Mouse (Mus musculus) forebrain, embryonic 15.5 days (tissue): Measurements from ENCODE around the gene Bloc1s5. TPM values are rescaled to one million over a fixed set of nuclear protein-coding genes. Genes with fewer than 3 reads are reported as not detected.

Experiments
- ATAC-seq: fragments of 200-750 bp; cut with Nextera tagmentation; replicated peaks from 2 replicates; pipeline ENCODE4 v1.8.0; 2017; ENCODE audit warnings: mild to moderate bottlenecking, moderate TSS enrichment, moderate library complexity
- H3K27ac ChIP-seq: fragments of 300-500 bp; sonication (generic); replicated peaks from 2 replicates; pipeline ENCODE4 v1.5.1; 2015; ENCODE audit warnings: mild to moderate bottlenecking, inconsistent platforms
- H3K27me3 ChIP-seq: fragments of 300-500 bp; sonication (generic); 2 replicates; pipeline ENCODE4 v1.6.1; 2015; ENCODE audit warnings: inconsistent platforms
- H3K36me3 ChIP-seq: fragments of 300-500 bp; sonication (generic); 2 replicates; pipeline ENCODE4 v1.6.1; 2015; ENCODE audit warnings: mild to moderate bottlenecking, inconsistent platforms
- H3K4me1 ChIP-seq: fragments of 300-500 bp; sonication (generic); 2 replicates; pipeline ENCODE4 v1.6.1; 2015; ENCODE audit warnings: inconsistent platforms
- H3K4me2 ChIP-seq: fragments of 300-500 bp; sonication (generic); replicated peaks from 2 replicates; pipeline ENCODE4 v1.6.1; 2015; ENCODE audit warnings: mild to moderate bottlenecking, inconsistent platforms
- H3K4me3 ChIP-seq: fragments of 300-500 bp; sonication (generic); 2 replicates; pipeline ENCODE4 v1.5.1; 2015; ENCODE audit warnings: mild to moderate bottlenecking, inconsistent platforms
- H3K9ac ChIP-seq: fragments of 300-500 bp; sonication (generic); replicated peaks from 2 replicates; pipeline ENCODE4 v1.6.1; 2015; ENCODE audit warnings: mild to moderate bottlenecking, inconsistent platforms
- H3K9me3 ChIP-seq: fragments of 300-500 bp; sonication (generic); 2 replicates; pipeline ENCODE4 v1.6.1; 2016; ENCODE audit warnings: inconsistent platforms
- WGBS: fragments of 180-500 bp; shearing (Covaris S2); methylation state at CpG from one replicate; pipeline ENCODE4 v1.1.7; 2015; ENCODE audit warnings: mixed read lengths; 5-methylcytosine and 5-hydroxymethylcytosine counted together
- polyA plus RNA-seq: library from polyadenylated mRNA; unstranded; fragments of >200 nt; fragmentation: Nextera tagmentation; extraction: Ambion mirVana; gene quantifications from 2 replicates; pipeline ENCODE4 v1.2.1, GENCODE M21; 2015

Gene Bloc1s5
- polyA plus RNA-seq, 1 experiment from 2014 or later = 24.7 TPM

GRCm38 (mm10) chr13:38593114-38593513 lies 41.8 kb downstream of the Bloc1s5 start:
- WGBS = 55% methylated on average over 6 of the region's 6 CpGs
- no peak for ATAC-seq
- Histone ChIP-seq H3K27me3 (no peaks in the 10 kb centered on the region), H3K27ac (no peak overlapping the region), H3K4me3 (no peak overlapping the region), H3K9me3 (no peaks in the 10 kb centered on the region), H3K4me1 (no peaks in the 10 kb centered on the region), H3K36me3 (no peaks in the 10 kb centered on the region), H3K9ac (no peak overlapping the region), H3K4me2 (no peak overlapping the region)

- H3K36me3 ChIP-seq = no peaks in the 10 kb centered on the region
- no peaks in the 10 kb centered on the region for H3K9me3 ChIP-seq
- no peak overlapping the region for H3K4me2 ChIP-seq
- no peak for ATAC-seq
- H3K27me3 ChIP-seq = no peaks in the 10 kb centered on the region
- WGBS = 86% methylated on average over 5 of the region's 5 CpGs
- H3K9ac ChIP-seq = no peak overlapping the region
- H3K4me3 ChIP-seq = no peak overlapping the region
- H3K4me1 ChIP-seq = no peaks in the 10 kb centered on the region
- H3K27ac ChIP-seq = no peak overlapping the region
Observed at GRCm38 (mm10) chr13:38587350-38587749, 47.6 kb downstream of the Bloc1s5 start.

GRCm38 (mm10) chr13:38586451-38586850 lies 48.5 kb downstream of the Bloc1s5 start:
- Histone ChIP-seq H3K27me3 (no peaks in the 10 kb centered on the region), H3K27ac (no peak overlapping the region), H3K9ac (no peak overlapping the region), H3K4me3 (no peak overlapping the region), H3K4me2 (no peak overlapping the region), H3K9me3 (no peaks in the 10 kb centered on the region), H3K36me3 (no peaks in the 10 kb centered on the region), H3K4me1 (no peaks in the 10 kb centered on the region)
- ATAC-seq = no peak
- WGBS = 98% methylated on average over 4 of the region's 4 CpGs

GRCm38 (mm10) chr13:38582768-38583167 lies 52.1 kb downstream of the Bloc1s5 start:
- 75% methylated on average over 3 of the region's 3 CpGs for WGBS
- Histone ChIP-seq H3K4me1 (no peaks in the 10 kb centered on the region), H3K9ac (no peak overlapping the region), H3K9me3 (no peaks in the 10 kb centered on the region), H3K4me3 (no peak overlapping the region), H3K36me3 (no peaks in the 10 kb centered on the region), H3K4me2 (no peak overlapping the region), H3K27ac (no peak overlapping the region), H3K27me3 (no peaks in the 10 kb centered on the region)
- no peak for ATAC-seq

GRCm38 (mm10) chr13:38580601-38581457 lies 54.1 kb downstream of the Bloc1s5 start:
- H3K4me2 ChIP-seq = no peak overlapping the region
- no peak for ATAC-seq
- no peaks in the 10 kb centered on the region for H3K9me3 ChIP-seq
- no peak overlapping the region for H3K4me3 ChIP-seq
- H3K9ac ChIP-seq = no peak overlapping the region
- H3K4me1 ChIP-seq = no peaks in the 10 kb centered on the region
- no peaks in the 10 kb centered on the region for H3K27me3 ChIP-seq
- H3K36me3 ChIP-seq = no peaks in the 10 kb centered on the region
- WGBS = 77% methylated on average over 11 of the region's 11 CpGs
- no peak overlapping the region for H3K27ac ChIP-seq

- H3K27ac ChIP-seq = no peak overlapping the region
- no peaks in the 10 kb centered on the region for H3K27me3 ChIP-seq
Observed at GRCm38 (mm10) chr13:38579971-38580600, 54.8 kb downstream of the Bloc1s5 start.

GRCm38 (mm10) chr13:38574668-38575067 lies 60.2 kb downstream of the Bloc1s5 start:
- H3K9me3 ChIP-seq = no peaks in the 10 kb centered on the region
- no peaks in the 10 kb centered on the region for H3K4me1 ChIP-seq
- H3K4me2 ChIP-seq = no peak overlapping the region
- 67% methylated on average over 3 of the region's 3 CpGs for WGBS
- H3K27me3 ChIP-seq = no peaks in the 10 kb centered on the region
- H3K36me3 ChIP-seq = no peaks in the 10 kb centered on the region
- no peak overlapping the region for H3K4me3 ChIP-seq
- H3K9ac ChIP-seq = no peak overlapping the region
- H3K27ac ChIP-seq = no peak overlapping the region
- no peak for ATAC-seq

More at GRCm38 (mm10) chr13:38579971-38580600, 54.8 kb downstream of the Bloc1s5 start:
- no peak overlapping the region for H3K4me3 ChIP-seq
- H3K4me2 ChIP-seq = no peak overlapping the region
- no peaks in the 10 kb centered on the region for H3K4me1 ChIP-seq
- no peak overlapping the region for H3K9ac ChIP-seq
- ATAC-seq = no peak
- no peaks in the 10 kb centered on the region for H3K9me3 ChIP-seq
- 89% methylated on average over 25 of the region's 25 CpGs for WGBS
- no peaks in the 10 kb centered on the region for H3K36me3 ChIP-seq

GRCm38 (mm10) chr13:38573281-38573680 lies 61.6 kb downstream of the Bloc1s5 start:
- WGBS = 94% methylated on average over 1 of the region's 1 CpGs
- Histone ChIP-seq H3K27ac (no peak overlapping the region), H3K4me3 (no peak overlapping the region), H3K9me3 (no peaks in the 10 kb centered on the region), H3K27me3 (no peaks in the 10 kb centered on the region), H3K9ac (no peak overlapping the region), H3K4me2 (no peak overlapping the region), H3K36me3 (no peaks in the 10 kb centered on the region), H3K4me1 (no peaks in the 10 kb centered on the region)
- no peak for ATAC-seq

GRCm38 (mm10) chr13:38565245-38565644 lies 69.7 kb downstream of the Bloc1s5 start:
- Histone ChIP-seq H3K36me3 (no peaks in the 10 kb centered on the region), H3K9ac (no peak overlapping the region), H3K27me3 (no peaks in the 10 kb centered on the region), H3K9me3 (no peaks in the 10 kb centered on the region), H3K4me2 (no peak overlapping the region), H3K27ac (no peak overlapping the region), H3K4me1 (no peaks in the 10 kb centered on the region), H3K4me3 (no peak overlapping the region)
- WGBS = 69% methylated on average over 4 of the region's 4 CpGs
- ATAC-seq = no peak

GRCm38 (mm10) chr13:38554611-38555010 lies 80.3 kb downstream of the Bloc1s5 start:
- H3K4me1 ChIP-seq = no peaks in the 10 kb centered on the region
- H3K4me3 ChIP-seq = no peak overlapping the region
- no peak overlapping the region for H3K27ac ChIP-seq
- WGBS = 88% methylated on average over 11 of the region's 11 CpGs
- ATAC-seq = no peak
- H3K27me3 ChIP-seq = no peaks in the 10 kb centered on the region
- H3K36me3 ChIP-seq = no peaks in the 10 kb centered on the region
- H3K4me2 ChIP-seq = no peak overlapping the region
- H3K9me3 ChIP-seq = no peaks in the 10 kb centered on the region
- no peak overlapping the region for H3K9ac ChIP-seq

- no peak overlapping the region for H3K27ac ChIP-seq
- no peak overlapping the region for H3K9ac ChIP-seq
- no peaks in the 10 kb centered on the region for H3K27me3 ChIP-seq
- no peak overlapping the region for H3K4me3 ChIP-seq
- no peaks in the 10 kb centered on the region for H3K36me3 ChIP-seq
- H3K4me1 ChIP-seq = no peaks in the 10 kb centered on the region
- H3K9me3 ChIP-seq = no peaks in the 10 kb centered on the region
- H3K4me2 ChIP-seq = no peak overlapping the region
- WGBS = 82% methylated on average over 3 of the region's 3 CpGs
- no peak for ATAC-seq
Observed at GRCm38 (mm10) chr13:38554210-38554609, 80.7 kb downstream of the Bloc1s5 start.

GRCm38 (mm10) chr13:38548681-38549080 lies 86.2 kb downstream of the Bloc1s5 start:
- no peak overlapping the region for H3K9ac ChIP-seq
- no peaks in the 10 kb centered on the region for H3K9me3 ChIP-seq
- WGBS = 78% methylated on average over 5 of the region's 5 CpGs
- ATAC-seq = no peak
- H3K36me3 ChIP-seq = no peaks in the 10 kb centered on the region
- H3K4me3 ChIP-seq = no peak overlapping the region
- H3K27me3 ChIP-seq = no peaks in the 10 kb centered on the region
- H3K4me1 ChIP-seq = no peaks in the 10 kb centered on the region
- no peak overlapping the region for H3K4me2 ChIP-seq
- H3K27ac ChIP-seq = no peak overlapping the region
